Mouse (Mus musculus): Measurements from ENCODE around the gene Vmn2r24.
"Not testable (repeated sequence)": the region's sequence is repeated elsewhere in the genome, so short reads cannot be mapped to it uniquely, and the experiment has no call there.

Gene Vmn2r24
- long read RNA-seq, experiment 1, result 0 reads
- long read RNA-seq, experiment 2, result 0 reads

DNA sequence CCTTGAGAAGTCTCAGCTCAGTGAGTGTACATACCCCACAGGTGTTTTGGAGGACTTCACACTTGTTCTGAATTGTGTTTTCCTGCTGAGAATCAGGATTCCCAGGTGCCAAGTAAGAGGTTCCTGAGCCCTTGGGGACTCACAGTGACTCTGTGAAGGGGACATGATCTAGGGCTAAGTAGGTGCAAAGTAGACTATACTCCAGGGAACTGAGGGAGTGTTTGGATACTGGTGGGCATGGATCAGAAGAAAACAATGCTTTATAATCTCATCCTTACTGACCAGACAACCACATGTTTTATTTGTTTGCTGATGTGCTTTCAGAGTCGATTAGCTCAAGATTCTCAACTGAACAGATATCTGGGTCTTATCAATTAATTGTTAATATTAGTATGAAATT is at the start of gene Vmn2r24:
Gene Vmn2r24 (plus strand): TSS at position 301 of the 400 bp plus-strand sequence.
- intact Hi-C loops (cut with DNase I), result no loop called here

DNA sequence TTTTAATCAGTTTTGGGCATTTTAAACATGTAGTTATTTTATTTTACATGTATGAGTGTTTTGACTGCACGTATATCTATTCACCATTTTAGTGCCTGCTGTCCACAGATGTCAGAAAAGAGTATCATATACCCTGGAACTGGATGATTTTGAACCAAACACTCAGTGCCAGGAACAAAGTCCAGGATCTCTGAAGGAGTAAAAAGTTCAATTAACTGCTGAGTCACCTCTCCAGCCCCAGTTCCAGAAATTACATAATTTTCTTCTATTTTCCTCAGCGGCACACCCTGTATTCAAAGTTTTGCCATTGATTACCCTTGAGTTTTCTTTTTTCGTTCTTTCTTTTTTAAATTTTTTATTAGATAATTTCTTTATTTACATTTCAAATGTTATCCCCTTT is 8.6 kb upstream of the Vmn2r24 start:
- intact Hi-C loops (cut with DNase I), result no loop called here

DNA sequence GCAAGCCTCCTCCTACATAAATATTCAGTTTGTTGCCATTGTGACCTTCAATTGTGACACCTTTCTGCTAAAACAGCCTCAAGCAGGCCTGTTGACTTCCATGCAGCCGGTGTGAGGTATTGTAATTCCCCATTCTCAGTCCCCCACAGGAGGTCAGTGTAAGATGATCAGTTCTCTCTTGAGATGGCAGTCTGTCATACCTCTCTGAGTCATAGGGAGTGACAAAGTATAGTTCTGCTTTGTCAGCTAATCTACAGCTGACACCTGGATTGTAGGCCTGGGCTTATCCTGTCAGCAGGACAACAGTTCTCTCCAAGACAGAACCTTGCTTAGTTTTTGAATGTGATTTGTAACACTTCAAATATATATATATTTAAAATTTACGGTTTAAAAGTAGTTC is 6.2 kb downstream of the Vmn2r24 start:
- intact Hi-C loops (cut with DNase I), result no loop called here

DNA sequence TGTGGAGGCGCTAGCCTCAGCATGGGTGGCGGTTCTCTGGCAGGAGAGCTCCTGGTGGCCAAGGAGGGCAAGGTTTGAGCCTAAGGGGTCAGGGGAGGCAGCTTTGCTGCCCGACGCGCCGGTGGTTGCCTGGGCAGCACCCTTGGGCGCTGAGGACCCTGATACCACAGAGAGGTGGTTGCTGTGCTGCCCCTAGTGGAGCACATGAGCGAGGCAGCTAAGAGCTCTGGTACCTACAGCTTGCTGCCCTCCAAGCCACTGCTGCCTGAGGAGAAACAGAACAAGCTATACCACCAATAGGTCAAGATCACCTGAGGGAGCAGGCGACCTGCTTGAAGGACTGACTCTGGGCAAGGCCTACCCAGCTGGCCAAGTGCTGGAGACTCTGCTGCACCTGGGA is 15.1 kb downstream of the Vmn2r24 start:
- intact Hi-C loops (cut with DNase I), result no loop called here

DNA sequence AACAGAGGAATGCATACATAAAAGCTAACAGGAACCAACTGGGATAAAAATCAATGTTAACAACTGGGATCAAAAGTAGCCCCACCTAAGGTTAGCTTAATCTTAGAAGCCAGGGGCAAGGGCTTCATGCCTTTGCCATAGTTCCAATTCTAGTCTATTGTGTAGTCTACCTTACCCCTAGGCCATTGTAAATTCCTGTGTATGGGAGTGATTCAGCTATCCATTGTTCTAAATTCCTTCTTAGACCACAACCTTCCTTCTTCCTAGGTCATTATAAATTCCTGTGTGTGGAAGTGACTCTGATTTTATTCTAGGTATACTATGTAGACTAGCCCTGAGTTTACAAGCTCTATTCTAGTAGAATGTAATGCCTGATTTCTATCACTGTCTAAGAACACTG is 31.6 kb downstream of the Vmn2r24 start:
- intact Hi-C loops (cut with DNase I), result not testable (repeated sequence)

DNA sequence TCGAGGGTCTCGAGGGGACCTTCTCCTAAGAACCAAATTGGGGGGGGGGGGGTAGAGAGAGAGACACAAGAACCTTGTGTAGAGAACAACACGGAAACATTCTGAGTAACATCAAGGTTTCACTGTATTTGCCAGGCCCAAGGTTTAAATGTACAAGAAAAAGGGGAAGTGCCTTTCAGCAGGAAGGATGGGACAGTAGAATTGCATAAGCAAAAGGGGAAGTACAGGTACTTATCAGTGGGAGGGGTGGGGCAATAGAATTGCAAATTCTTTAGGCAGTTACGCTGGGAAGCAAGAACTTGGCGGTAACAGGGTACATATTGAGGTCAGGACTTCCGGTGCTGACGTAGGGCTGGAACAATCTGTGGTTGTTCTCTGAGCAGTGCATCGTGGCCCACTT is 41.3 kb downstream of the Vmn2r24 start:
- intact Hi-C loops (cut with DNase I), result no loop called here

DNA sequence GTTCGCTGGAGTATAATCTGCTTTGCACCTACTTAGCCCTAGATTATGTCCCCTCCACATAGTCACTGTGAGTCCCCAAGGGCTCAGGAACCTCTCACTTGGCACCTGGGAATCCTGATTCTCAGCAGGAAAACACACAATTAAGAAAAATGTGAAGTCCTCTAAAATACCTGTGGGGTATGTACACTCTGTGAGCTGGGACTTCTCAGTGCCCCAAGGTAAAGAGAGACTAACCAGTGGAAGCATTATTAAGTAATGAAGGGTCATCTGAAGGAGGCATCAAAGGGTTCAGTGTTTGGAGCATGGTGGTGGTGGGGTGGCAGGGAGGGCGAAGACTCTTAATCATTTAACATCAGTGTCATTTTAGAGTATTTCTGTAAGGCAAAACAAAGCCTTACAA is 74.7 kb downstream of the Vmn2r24 start, which contains the start of gene Vmn2r25:
Gene Vmn2r25 (minus strand): TSS at position 101 of the 400 bp plus-strand sequence.
- intact Hi-C loops (cut with DNase I), result not testable (repeated sequence)

Data from adrenal gland (tissue).